Mouse (Mus musculus): ENCODE data around the gene Nadsyn1.

The Nadsyn1 gene

DNA sequence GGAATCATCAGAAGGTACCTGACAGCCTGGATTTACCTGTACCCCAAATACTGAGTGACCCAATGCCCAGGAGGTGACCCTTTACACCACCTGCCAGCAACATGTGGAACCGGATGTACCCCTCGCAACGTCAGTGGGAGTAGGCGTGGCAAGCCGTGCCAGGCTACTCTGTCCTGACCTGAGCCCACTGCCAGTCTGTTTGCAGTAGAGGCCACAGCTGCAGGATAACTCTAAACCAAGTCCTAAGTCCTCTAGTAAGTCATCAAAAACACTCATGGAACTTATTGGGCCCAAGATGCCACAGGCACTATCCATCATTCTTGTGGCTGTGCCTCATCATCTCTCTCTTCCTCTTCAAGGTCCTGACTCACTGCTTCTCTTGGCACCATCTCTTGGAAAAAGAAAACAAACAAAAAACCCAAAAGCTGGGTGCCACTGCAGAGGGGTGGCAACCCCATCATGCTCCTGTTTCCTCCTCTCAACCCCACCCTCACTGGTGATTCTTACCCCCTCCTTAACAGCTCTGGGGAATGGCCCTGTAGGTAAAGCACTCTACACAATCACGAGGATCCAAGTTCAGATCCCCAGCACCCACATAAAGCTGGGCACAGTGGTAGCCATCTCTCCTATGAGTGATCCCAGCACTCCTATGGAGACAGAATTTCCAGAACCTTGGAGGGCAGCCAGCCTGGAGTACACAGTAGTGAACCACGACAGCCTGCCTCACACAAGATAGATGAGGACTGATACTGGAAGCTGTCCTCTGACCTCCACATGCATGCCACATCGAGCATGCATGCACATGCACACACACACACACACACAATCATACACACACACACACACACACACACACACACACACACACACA lies 21.2 kb downstream of the Nadsyn1 start:
- no peak for DNase-seq (ENCODE audit: low spot score in 2 of 2)

- no peak for DNase-seq (ENCODE audit: low spot score in 2 of 2)
Observed at GRCm38 (mm10) chr7:143800770-143801169, 21.9 kb downstream of the Nadsyn1 start.

GRCm38 (mm10) chr7:143798783-143799182 lies 23.9 kb downstream of the Nadsyn1 start:
- no peak for DNase-seq (ENCODE audit: low spot score in 2 of 2)

GRCm38 (mm10) chr7:143793121-143793520 lies 29.5 kb downstream of the Nadsyn1 start:
- peak in 1 of 2 experiments; percentile 65 for DNase-seq (ENCODE audit: low spot score in 2 of 2)

GRCm38 (mm10) chr7:143792336-143792985 lies 30.2 kb downstream of the Nadsyn1 start:
- DNase-seq (ENCODE audit: low spot score in 2 of 2): no peak

DNA sequence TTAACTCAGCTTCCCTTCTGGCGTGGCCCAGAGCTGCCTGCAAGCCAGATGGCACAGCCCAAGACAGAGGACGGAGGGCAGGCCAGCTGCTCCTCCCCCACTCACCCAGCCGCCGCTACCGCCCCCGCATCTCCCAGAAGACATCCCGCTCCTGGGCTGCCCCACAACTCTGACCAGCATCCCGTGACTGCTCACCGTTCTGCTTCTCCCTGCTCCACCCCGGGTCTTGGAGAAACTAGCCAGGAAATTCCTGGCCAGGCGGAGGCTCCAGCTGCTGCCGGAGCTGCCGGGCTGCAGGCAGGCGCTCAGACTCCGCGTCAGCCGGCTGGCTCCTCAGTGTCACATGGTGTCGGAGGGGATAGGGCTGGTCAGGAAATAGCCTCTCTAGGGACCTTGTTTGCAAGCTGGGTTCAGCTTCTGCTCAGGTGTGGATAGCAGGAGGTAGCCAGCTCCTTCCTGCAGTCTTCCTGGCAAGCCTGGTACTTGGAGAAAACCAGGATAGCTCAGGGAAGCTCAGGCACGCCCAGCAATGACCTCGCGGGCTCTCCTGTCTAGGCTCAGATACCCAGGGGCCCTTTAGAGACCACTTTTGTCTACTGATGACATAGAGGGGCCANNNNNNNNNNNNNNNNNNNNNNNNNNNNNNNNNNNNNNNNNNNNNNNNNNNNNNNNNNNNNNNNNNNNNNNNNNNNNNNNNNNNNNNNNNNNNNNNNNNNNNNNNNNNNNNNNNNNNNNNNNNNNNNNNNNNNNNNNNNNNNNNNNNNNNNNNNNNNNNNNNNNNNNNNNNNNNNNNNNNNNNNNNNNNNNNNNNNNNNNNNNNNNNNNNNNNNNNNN lies 38.4 kb downstream of the Nadsyn1 start, which contains the start of gene Mrgpre:
Mrgpre (minus strand) TSS at position 505 of the 834 bp plus-strand sequence.
- peak; percentile 32 to 56 for DNase-seq (ENCODE audit: low spot score in 2 of 2)

DNA sequence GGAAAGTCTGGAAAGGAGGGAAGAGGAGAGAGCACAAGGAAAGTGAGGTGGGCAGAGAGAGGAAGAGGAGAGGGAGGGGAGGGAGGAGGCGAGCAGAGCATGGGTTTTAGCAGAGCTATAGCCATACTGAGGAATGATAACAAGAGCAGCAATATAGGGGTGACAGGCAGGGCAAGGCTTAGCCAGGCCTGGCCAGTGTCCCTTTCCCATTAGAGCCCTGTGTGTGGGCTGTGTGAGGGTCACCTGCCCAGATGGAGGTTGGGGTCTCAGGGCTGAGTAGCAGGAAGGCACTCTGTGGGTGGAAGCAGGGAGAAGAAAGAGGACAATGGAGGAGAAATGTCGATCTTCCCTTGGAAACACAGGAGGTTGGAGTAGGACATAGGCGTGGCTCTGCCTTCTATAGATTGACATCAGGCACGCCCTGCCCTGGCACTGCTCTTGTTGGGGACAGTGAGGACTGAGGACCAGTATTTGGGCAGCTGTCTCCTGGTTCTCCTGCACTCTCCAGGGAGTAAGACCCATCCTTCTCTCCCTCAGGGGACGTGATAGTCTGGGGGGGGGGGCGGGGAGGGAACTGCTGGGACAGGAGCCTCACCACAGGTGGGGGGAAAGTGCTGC lies 39.2 kb downstream of the Nadsyn1 start:
- no peak for DNase-seq (ENCODE audit: low spot score in 2 of 2)

- no peak for DNase-seq (ENCODE audit: low spot score in 2 of 2)
Observed at GRCm38 (mm10) chr7:143777375-143777774, 45.3 kb downstream of the Nadsyn1 start.

DNA sequence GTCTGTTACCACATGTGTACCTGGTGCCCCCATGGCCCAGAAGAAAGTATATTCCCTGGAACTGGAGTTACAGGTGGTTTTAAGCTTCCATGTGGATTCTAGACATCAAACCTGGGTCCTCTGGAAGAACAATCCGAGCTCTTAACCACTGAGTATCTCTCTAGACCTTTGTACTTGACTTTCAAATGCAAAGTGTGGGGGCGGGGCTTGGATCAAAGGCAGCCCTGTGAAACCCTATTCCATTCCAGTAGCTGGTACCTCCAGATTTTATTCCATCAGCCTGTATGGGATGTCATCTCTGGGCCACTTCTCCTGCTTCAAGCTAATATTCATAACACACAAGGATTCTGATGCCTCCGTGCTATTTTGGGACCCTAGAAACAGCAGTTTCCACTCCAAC lies 46.5 kb downstream of the Nadsyn1 start:
- DNase-seq (ENCODE audit: low spot score in 2 of 2): no peak

DNA sequence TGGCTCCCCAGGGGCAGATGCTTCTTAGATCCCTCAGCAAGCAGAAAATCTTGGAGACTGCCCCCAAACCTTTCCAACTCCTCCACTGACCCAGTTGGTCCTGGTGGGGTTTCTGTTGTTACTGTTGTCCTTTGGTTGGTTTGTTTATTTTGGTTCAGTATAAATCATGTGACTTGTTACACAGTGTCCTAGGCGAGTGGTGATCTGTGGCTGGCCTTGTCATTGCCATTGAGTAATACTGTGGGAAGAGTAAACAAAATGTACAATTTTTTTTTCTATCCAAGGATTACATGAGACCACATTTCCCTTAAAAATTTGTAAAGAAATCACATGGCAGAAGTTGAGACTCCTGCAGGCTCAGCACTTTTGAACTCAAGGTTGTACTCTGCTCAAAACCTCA lies 53.2 kb downstream of the Nadsyn1 start:
- no peak for DNase-seq (ENCODE audit: low spot score in 2 of 2)

GRCm38 (mm10) chr7:143768267-143768666 lies 54.4 kb downstream of the Nadsyn1 start:
- DNase-seq (ENCODE audit: low spot score in 2 of 2): no peak

DNA sequence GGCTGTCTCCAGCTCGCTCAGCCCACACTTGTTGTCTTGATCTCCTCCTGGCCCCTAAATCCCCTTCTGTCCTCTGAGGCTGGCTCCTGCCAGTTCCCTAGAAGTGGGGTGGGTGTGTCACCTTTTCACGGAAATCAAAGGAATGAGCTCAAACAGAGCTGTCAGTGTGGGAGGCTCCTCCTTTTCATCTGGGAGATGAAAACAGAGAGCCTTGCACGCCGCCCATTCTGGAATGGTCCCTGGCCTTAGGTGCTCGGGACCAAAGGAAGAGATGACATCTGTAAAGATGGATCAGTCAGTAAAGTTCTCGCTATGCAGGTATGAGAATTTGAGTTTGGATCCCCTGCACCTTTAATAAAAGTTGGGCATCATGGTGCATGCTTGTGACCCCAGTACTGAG lies 55.8 kb downstream of the Nadsyn1 start, which contains the start of gene Mrgprg:
Mrgprg (minus strand) TSS at position 101 of the 400 bp plus-strand sequence.
- DNase-seq (ENCODE audit: low spot score in 2 of 2): no peak

GRCm38 (mm10) chr7:143764876-143765530 lies 57.6 kb downstream of the Nadsyn1 start:
- no peak for DNase-seq (ENCODE audit: low spot score in 2 of 2)

GRCm38 (mm10) chr7:143763794-143764193 lies 58.9 kb downstream of the Nadsyn1 start:
- no peak for DNase-seq (ENCODE audit: low spot score in 2 of 2)

DNA sequence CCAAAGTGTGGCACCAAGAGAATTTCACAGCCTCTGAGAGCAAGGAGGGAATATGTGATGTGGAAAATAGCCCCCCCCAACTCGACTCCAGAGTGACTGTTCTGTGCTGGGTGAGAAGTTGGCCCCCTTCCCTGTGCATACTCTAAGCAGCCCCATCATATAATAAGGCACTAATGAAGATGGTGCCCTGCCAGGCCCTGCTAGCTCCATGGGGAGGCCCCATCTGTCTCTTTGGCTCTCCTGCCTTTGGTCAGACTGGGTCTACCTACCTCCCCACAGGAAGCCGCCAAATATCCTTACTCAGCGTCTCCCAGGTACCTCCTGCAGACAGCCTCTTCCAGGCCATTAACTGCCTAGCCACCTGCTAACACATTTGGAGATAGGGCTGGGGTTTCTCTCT lies 63.7 kb downstream of the Nadsyn1 start:
- DNase-seq (ENCODE audit: low spot score in 2 of 2): no peak

DNA sequence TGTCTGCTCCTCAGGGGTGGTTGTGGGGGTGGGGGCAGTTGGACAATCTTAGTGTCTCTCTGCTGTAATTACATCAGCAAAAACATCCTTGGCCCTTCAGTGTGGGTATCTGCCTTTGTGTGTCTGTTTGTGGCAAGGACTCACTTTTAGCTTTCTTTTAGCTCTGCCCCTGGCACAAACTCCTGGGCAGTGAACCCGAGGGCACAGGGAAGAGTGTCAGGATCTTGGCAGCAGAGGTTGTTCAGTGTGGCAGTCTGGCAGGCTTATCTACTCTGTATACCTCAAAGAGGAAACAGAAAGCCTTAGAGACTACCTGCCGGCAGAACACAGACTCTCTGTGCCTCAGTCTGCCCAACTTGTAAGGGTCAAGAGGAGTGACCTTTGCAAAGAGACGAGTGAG lies 65.0 kb downstream of the Nadsyn1 start:
- no peak for DNase-seq (ENCODE audit: low spot score in 2 of 2)

GRCm38 (mm10) chr7:143757027-143757390 lies 65.6 kb downstream of the Nadsyn1 start:
- DNase-seq (ENCODE audit: low spot score in 2 of 2): peak; percentile 28 to 75

DNA sequence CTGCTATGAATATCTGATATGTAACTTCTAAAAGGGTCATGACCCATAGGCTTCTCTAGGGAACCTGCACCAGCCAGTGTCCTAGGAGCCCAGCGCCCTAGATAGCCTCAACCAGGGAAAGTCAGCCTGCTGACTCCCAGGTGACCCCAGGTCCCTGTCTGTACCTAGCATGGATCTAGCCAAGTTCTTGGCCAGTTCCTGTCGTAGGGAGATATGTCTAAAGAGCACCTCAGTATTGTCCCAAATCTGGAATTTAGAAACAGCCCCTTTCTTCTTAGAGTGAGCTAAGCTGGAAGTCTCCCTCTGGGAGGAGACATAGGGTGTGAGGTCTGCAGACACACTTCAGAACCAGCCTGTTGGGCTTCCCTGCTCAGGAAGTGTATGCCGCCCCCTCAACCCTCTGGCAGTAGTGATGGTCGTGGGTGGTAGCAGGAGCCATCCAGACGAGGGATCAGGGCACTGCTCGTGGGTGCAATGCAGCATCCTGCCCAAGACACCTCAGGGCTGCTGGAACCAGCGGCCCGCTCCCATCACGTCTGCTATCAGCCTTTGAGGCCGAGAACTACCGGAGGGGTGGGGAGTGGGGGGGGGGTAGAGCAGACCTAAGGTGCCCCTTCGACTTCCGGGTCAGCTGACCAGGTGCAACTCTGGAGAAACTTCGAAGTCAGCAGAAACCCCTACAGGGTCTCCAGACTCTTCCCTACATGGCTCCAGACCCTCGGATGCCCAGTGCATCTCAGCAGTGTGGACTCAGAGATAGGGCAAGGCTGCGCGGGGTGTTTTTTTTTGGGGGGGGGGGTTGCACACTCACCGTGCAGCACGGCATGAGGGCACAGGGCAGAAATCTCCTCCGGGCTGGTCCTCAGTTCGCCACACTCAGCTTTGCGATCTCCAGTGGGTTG lies 66.3 kb downstream of the Nadsyn1 start, which contains the start of gene Osbpl5:
Osbpl5 (minus strand) TSS at position 861 of the 902 bp plus-strand sequence.
- DNase-seq (ENCODE audit: low spot score in 2 of 2): no peak

DNA sequence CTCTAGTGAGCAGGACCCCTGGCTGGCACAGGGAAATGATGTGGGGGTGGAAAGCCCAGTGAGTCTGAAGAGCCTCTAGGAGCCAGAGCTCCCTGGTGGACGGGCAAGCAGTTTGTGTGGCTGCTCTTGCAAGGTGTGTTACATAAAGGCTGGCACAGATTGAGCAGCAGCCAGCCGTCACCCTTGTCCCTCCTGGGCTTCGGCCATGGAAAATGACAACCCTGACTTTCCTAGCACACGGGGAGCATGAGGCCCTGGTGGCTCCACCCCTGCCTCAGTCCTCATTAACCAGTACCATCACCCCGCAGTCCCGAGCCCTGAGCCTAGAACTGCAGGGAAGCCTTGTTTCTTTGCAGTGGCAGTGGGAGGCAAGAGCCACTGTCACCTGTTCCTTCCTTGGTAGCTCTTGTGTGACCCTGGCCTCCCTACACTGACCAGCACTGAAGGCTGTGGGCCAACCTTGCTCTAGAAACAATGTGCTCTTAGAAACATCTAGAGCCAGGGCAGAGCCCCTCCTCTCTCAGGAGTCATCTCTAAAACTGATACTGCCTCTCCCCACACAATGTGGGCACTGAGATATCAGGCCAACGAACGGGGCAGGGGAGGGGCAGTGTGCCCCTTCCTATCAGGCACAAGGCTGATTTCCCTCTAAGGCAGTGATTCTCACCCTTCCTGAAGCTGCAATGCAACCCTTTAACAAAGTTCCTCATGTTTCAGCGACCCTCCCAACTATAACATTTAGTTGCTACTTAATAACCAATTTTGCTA lies 67.1 kb downstream of the Nadsyn1 start:
- no peak for DNase-seq (ENCODE audit: low spot score in 2 of 2)
